Mouse (Mus musculus) induced T-regulatory cell, adult 2 months (primary cell): Measurements from ENCODE around the gene Men1.

ENCODE experiments used
- DNase-seq: peaks from one replicate; pipeline ENCODE4 v3.0.0-alpha.2; 2012; ENCODE audit warnings: low read depth

Gene Men1

DNA sequence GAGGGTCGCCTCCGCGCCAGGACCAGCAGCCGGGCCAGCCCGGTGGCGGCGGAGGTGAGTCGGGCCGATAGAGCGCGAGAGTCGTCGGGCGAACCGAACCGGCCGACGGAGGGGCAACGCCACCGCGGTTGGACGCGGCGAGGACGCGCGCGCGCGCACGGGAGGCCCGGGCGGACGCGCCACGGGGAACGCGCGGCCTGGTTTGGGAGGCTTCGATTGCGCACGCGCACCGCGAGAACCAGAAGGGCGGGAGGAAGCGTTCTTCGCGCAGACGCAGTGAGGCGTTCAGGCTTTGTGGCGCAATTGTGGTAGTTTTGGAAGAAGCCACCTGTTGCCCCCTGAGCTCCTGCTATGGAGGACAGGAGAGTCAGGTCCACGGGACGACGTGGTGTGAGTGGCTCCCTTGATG, 29.5 kb downstream of the Men1 start:
- peak; percentile 97 for DNase-seq

DNA sequence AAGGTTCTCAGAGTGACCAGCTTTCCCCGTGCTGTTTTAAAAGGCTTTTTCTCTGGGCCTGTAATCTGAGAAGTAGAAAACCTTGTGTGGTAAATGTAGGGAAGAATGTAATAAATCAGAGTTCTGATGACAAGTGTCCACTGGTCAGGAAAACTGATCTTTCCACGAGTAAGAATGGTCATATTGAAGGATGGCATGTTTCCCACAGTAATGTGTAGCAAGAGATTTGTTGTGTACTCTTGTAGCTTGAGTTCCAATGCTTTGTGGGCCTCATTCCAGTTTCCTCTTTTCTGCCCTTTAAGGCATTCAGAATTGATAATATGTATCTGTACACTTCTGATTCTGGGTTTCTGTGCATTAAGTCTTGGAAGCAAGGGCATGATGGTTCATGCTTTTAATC, 30.1 kb downstream of the Men1 start:
- no peak for DNase-seq

- no peak for DNase-seq
Observed at GRCm38 (mm10) chr19:6370175-6370574, 35.4 kb downstream of the Men1 start.

- no peak for DNase-seq
Observed at GRCm38 (mm10) chr19:6372433-6372832, 37.7 kb downstream of the Men1 start.

DNA sequence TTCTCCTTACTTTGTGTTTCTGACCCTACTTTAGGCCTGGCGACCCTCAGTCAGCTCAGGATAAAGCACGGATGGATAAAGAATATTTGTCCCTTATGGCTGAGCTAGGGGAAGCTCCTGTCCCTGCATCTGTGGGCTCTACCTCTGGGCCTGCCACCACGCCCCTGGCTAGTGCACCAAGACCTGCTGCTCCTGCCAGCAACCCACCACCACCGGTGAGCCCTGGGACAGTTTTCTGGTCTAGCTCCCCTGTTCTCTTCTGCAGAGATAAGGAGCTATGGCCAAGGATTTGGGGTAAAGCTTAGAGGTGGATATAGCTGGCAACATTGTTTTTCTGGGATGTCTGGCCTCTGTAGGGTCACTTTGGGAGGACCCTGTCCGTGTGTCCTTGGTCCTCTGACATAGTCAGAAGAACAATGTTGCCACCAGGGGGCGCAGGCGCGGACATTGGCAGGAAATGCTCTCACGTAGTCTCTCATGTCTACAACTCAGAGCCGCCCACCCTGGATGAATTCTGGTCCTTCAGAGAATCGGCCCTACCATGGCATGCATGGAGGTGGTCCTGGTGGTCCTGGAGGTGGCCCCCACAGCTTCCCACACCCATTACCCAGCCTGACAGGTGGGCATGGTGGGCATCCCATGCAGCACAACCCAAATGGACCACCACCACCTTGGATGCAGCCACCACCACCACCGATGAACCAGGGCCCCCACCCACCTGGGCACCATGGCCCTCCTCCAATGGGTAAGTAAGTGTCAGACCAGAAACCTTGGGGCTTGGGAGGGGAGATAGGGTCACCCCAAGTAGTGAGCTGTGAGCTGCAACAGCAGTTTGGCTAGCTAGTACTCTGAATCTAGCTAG, 39.0 kb downstream of the Men1 start:
- peak; percentile 90 for DNase-seq

DNA sequence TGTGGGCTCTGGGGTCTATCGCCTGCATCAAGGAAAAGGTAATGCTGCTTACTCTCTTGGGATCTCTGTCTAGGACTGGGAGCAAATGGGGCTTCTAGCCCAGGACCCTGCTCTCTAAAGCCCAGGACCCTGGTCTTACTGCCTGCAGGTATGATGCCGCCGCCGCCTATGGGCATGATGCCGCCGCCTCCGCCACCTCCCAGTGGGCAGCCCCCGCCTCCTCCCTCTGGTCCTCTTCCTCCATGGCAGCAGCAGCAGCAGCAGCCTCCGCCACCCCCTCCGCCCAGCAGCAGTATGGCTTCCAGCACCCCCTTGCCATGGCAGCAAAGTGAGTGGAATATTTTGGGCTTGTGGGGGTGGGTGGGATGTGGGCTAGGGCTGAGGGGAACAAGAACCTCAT, 39.8 kb downstream of the Men1 start:
- DNase-seq: no peak

- no peak for DNase-seq
Observed at GRCm38 (mm10) chr19:6375423-6376254, 40.9 kb downstream of the Men1 start.

DNA sequence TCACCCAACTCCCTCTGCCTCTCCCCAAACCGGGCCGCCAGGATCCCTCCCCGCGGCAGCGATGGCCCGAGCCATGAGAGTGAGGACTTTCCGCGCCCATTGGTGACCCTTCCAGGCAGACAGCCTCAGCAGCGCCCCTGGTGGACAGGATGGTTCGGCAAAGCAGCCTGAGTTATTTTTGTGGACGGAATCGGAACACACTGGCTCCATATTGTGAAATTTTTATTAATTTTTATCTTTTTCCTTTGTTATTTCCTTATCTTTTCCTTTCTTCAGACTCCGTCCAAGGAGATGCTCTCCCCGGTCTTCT, 41.4 kb downstream of the Men1 start:
- peak; percentile 61 for DNase-seq

GRCm38 (mm10) chr19:6376643-6377042, 41.9 kb downstream of the Men1 start:
- no peak for DNase-seq

DNA sequence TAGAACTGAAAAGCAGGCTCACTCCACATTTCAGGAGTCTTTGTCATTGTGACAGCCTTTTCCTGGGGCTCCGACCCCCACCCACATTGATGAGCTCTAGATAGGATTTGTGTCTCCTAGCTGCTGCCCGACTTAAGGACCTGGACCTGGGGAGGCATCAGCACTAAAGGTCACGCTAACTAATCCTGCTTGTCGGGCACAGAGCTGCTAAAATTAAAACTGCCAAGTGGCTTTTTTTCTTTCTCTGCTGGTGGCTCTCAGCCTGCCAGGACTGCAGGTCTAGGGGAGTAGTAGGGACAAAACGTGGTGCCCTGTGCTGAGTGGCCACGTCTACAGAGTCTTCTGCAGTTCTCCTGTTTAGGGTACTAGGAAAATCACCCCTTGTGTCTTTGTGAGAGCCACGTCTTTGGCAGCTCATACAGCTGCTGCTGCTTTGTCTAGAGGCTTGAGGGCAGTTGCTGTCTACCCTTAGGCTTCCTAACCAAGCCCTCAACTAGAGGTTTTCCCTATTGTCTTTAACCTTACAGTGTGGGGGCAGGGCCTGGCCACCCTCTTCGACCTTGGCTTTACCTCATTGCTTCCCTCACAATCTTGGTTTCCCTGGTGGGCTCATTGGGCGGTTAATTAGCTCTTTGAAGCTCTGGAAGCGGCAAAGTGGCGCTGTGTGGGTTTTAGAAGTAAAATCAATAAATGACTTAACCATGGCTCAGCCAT, 42.7 kb downstream of the Men1 start:
- DNase-seq: no peak

GRCm38 (mm10) chr19:6380411-6381166, 45.8 kb downstream of the Men1 start:
- no peak for DNase-seq

DNA sequence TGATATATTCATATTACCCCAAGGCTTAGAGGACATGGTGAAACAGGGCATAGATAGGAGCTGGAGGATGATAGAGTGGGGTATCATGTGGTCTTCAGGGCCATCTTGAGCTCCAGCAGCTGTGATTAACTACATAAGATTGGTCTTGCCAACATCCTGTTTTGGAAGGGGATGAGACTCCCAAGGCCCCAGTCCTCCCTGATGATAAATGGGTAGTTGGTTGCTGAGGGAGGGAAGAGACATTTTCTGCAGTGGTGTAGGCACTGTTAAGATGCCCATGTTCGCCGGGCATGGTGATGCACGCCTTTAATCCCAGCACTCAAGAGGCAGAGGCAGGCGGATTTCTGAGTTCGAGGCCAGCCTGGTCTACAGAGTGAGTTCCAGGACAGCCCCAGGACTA, 46.5 kb downstream of the Men1 start:
- DNase-seq: no peak

- DNase-seq: no peak
Observed at GRCm38 (mm10) chr19:6382323-6382924, 47.6 kb downstream of the Men1 start.

DNA sequence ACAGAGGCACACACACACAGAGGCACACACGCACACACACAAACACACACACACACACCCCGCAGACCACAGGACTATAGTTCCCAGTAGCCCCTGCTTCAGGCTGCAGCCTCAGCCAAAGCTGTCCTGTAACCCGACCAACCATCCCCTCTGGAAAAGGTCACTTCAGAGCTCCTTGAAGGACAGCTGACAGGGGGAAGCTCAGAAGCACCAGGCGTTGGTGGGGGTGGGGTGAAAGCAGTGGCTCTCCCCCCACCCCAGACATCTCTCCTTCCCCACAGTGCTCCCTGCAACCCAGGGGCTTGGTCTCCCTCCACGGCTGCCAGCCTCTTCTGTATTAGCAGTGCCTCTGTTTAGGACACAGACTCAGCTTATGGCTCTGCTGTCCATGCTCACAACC, 48.7 kb downstream of the Men1 start:
- no peak for DNase-seq

GRCm38 (mm10) chr19:6384128-6384527, 49.3 kb downstream of the Men1 start, which contains the start of gene Pygm:
TSS of gene Pygm (plus strand) at chr19:6384399.
- DNase-seq: no peak

DNA sequence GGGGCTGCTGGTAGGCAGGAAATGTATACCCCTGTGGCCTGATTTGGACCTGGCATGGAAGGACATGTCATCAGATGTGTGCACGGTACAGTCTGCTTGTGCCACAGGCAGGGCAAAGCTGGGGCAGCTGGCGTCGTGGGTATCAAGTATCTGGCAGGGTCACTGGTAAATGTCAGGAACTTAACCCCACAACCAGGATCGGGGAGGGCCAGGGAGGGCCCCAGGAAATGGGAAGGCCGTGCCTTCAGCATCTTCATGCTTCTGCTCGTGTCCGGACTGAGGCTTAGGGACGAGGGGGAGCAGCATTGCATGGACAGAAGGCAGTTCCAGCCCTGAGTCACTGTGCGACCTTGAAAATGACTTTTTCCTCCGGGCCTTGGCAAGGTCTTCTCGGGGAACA, 50.2 kb downstream of the Men1 start:
- DNase-seq: no peak

DNA sequence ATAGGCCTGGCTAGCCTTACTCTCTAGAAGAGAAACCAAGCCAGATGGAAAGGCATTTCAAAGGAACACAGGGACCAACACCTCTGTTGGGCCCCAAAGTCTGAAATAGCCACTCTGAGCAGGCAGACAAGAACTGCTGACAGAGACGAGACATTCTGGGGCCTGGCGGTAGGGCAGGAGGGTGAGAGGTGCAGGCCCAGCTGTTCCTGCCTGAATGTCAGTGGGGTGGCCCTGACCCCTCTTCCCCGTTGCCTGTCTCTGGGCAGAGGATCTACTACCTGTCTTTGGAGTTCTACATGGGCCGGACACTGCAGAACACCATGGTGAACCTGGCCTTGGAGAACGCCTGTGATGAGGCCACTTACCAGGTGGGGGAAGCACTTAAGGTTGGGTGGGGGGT, 50.6 kb downstream of the Men1 start:
- DNase-seq: no peak

GRCm38 (mm10) chr19:6385821-6386220, 51.0 kb downstream of the Men1 start:
- no peak for DNase-seq

DNA sequence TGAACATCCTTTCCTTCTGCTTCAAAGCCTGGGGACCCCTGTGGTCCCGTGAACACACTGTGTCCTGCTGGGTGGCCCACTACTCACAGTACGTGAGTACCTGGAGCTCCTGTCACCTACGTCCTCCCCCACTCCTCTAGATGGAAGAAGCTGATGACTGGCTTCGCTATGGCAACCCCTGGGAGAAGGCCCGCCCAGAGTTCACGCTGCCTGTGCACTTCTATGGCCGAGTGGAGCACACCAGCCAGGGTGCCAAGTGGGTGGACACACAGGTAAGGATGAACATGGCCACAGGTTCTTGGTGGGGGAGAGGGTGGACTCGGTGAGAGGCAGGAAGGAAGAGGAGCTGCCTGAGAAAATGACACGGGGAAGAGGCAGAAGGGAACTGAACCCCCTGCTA, 51.5 kb downstream of the Men1 start:
- DNase-seq: no peak

DNA sequence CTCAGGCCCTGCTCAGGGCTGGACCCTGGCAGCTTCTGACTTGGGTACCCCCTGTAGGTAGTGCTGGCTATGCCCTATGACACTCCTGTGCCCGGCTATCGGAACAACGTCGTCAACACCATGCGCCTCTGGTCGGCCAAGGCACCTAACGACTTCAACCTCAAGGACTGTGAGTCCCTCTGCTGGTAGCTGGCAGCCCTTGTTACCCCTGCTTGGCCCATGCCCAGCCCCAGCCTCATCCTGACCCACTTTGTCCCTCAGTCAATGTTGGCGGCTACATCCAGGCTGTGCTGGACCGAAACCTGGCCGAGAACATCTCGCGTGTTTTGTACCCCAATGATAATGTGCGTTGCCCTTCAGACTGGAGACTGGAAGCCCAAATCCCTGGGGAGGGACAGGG, 53.2 kb downstream of the Men1 start:
- no peak for DNase-seq

GRCm38 (mm10) chr19:6389803-6390202, 55.0 kb downstream of the Men1 start:
- DNase-seq: peak; percentile 85

- no peak for DNase-seq
Observed at GRCm38 (mm10) chr19:6390251-6390650, 55.5 kb downstream of the Men1 start.
